Mouse (Mus musculus) liver, postnatal 0 days (tissue): ENCODE measurements at regions not wholly inside any gene's neighbourhood (a gene's known extent, or its start where the extent isn't known, plus 50 kb on each side); places are given as distances from the start of the nearest gene placed in this dataset.

ENCODE experiments used
- CTCF ChIP-seq: sonication (generic); IDR thresholded peaks from 2 replicates; pipeline ENCODE4 v1.5.1; 2016; ENCODE audit warnings: antibody characterized with exemption, low read depth
- EP300 ChIP-seq: IDR thresholded peaks from 2 replicates; pipeline ENCODE4 v1.6.1; 2016; ENCODE audit warnings: antibody characterized with exemption, low read depth, mild to moderate bottlenecking

DNA sequence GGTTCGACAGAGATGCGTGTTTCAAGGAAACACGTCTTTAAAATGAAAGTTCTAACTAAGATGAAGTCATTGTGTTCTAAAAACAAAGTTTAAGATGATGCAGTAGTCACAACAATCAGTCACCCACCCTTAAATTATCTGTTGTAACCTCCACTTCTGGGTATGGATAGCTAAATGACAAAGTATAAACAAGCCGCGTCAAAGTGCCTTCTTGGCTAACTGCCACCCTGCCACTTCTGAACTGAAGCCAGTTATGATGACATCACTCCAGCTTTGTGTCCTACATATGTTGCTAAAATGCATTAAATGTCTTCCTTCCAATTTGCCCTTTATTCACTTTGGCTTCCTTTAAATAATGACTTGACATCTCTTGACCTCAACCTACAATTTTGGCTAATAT is 165.8 kb upstream of the Cxadr start:
- TF ChIP-seq CTCF, result no peak
- TF ChIP-seq EP300, result no peak
